Mouse (Mus musculus): ENCODE measurements at regions not wholly inside any gene's neighbourhood (a gene's known extent, or its start where the extent isn't known, plus 50 kb on each side); places are given as distances from the start of the nearest gene placed in this dataset.
A peak's percentile ranks its signal among the peaks of the same experiment; 100 is the strongest.

GRCm38 (mm10) chr11:7502679-7503078 is 289.0 kb upstream of the Igfbp3 start:
- Histone ChIP-seq H3K27me3 (replicated peaks; ENCODE audit: control insufficient read depth, insufficient read depth, low read length) (no peaks in the 10 kb centered on the region), H3K4me3 (ENCODE audit: low read depth, low read length) (no peak overlapping the region), H3K9me3 (ENCODE audit: control insufficient read depth) (no peaks in the 10 kb centered on the region), H3K36me3 (ENCODE audit: control insufficient read depth, insufficient read depth) (no peaks in the 10 kb centered on the region), H3K9ac (ENCODE audit: low read depth, low read length) (no peak overlapping the region), H3K4me1 (replicated peaks; ENCODE audit: control insufficient read depth, insufficient read depth, low read length) (no peaks in the 10 kb centered on the region), H3K4me2 (replicated peaks; ENCODE audit: low read depth) (no peak overlapping the region), H3K27ac (ENCODE audit: low read depth, low read length) (no peak overlapping the region)
- no peak for TF ChIP-seq CTCF (IDR thresholded peaks at IDR 0.05; ENCODE audit: low read depth)
- WGBS: 71% methylated on average over 2 of the region's 2 CpGs
- no peak for ATAC-seq

GRCm38 (mm10) chr11:7502045-7502444 is 288.3 kb upstream of the Igfbp3 start:
- Histone ChIP-seq H3K36me3 (ENCODE audit: control insufficient read depth, insufficient read depth) (no peaks in the 10 kb centered on the region), H3K27ac (ENCODE audit: low read depth, low read length) (no peak overlapping the region), H3K9me3 (ENCODE audit: control insufficient read depth) (no peaks in the 10 kb centered on the region), H3K4me1 (replicated peaks; ENCODE audit: control insufficient read depth, insufficient read depth, low read length) (no peaks in the 10 kb centered on the region), H3K4me3 (ENCODE audit: low read depth, low read length) (no peak overlapping the region), H3K27me3 (replicated peaks; ENCODE audit: control insufficient read depth, insufficient read depth, low read length) (no peaks in the 10 kb centered on the region), H3K4me2 (replicated peaks; ENCODE audit: low read depth) (no peak overlapping the region), H3K9ac (ENCODE audit: low read depth, low read length) (no peak overlapping the region)
- no peak for ATAC-seq
- 60% methylated on average over 2 of the region's 2 CpGs for WGBS
- no peak for TF ChIP-seq CTCF (IDR thresholded peaks at IDR 0.05; ENCODE audit: low read depth)

GRCm38 (mm10) chr11:7497803-7498202 is 284.1 kb upstream of the Igfbp3 start:
- no peak overlapping the region for H3K4me2 ChIP-seq (replicated peaks; ENCODE audit: low read depth)
- no peaks in the 10 kb centered on the region for H3K4me1 ChIP-seq (replicated peaks; ENCODE audit: control insufficient read depth, insufficient read depth, low read length)
- WGBS: 73% methylated on average over 6 of the region's 6 CpGs
- H3K9ac ChIP-seq (ENCODE audit: low read depth, low read length): no peak overlapping the region
- no peaks in the 10 kb centered on the region for H3K27me3 ChIP-seq (replicated peaks; ENCODE audit: control insufficient read depth, insufficient read depth, low read length)
- no peak overlapping the region for H3K27ac ChIP-seq (ENCODE audit: low read depth, low read length)
- H3K36me3 ChIP-seq (ENCODE audit: control insufficient read depth, insufficient read depth): no peaks in the 10 kb centered on the region
- H3K9me3 ChIP-seq (ENCODE audit: control insufficient read depth): no peaks in the 10 kb centered on the region
- H3K4me3 ChIP-seq (ENCODE audit: low read depth, low read length): no peak overlapping the region
- TF ChIP-seq CTCF (IDR thresholded peaks at IDR 0.05; ENCODE audit: low read depth): no peak
- no peak for ATAC-seq

GRCm38 (mm10) chr11:7473832-7474545 is 260.3 kb upstream of the Igfbp3 start:
- Histone ChIP-seq H3K4me3 (ENCODE audit: low read depth, low read length) (no peak overlapping the region), H3K4me1 (replicated peaks; ENCODE audit: control insufficient read depth, insufficient read depth, low read length) (no peaks in the 10 kb centered on the region), H3K27ac (ENCODE audit: low read depth, low read length) (no peak overlapping the region), H3K9ac (ENCODE audit: low read depth, low read length) (no peak overlapping the region), H3K27me3 (replicated peaks; ENCODE audit: control insufficient read depth, insufficient read depth, low read length) (no peaks in the 10 kb centered on the region), H3K4me2 (replicated peaks; ENCODE audit: low read depth) (no peak overlapping the region), H3K36me3 (ENCODE audit: control insufficient read depth, insufficient read depth) (no peaks in the 10 kb centered on the region), H3K9me3 (ENCODE audit: control insufficient read depth) (no peaks in the 10 kb centered on the region)
- no peak for TF ChIP-seq CTCF (IDR thresholded peaks at IDR 0.05; ENCODE audit: low read depth)
- peak; percentile 70; the same call in 1 of the 2 replicates for ATAC-seq
- 44% methylated on average over 7 of the region's 7 CpGs for WGBS

- 0 out of 2 replicates have a peak, but pooled peaks have one; percentile 33 for ATAC-seq
- no peak overlapping the region for H3K4me2 ChIP-seq (replicated peaks; ENCODE audit: low read depth)
- no peaks in the 10 kb centered on the region for H3K9me3 ChIP-seq (ENCODE audit: control insufficient read depth)
- no peak overlapping the region for H3K27ac ChIP-seq (ENCODE audit: low read depth, low read length)
- no peak overlapping the region for H3K9ac ChIP-seq (ENCODE audit: low read depth, low read length)
- WGBS: 67% methylated on average over 1 of the region's 1 CpGs
- H3K4me1 ChIP-seq (replicated peaks; ENCODE audit: control insufficient read depth, insufficient read depth, low read length): no peaks in the 10 kb centered on the region
- H3K4me3 ChIP-seq (ENCODE audit: low read depth, low read length): no peak overlapping the region
- TF ChIP-seq CTCF (IDR thresholded peaks at IDR 0.05; ENCODE audit: low read depth): no peak
- H3K27me3 ChIP-seq (replicated peaks; ENCODE audit: control insufficient read depth, insufficient read depth, low read length): no peaks in the 10 kb centered on the region
- H3K36me3 ChIP-seq (ENCODE audit: control insufficient read depth, insufficient read depth): no peaks in the 10 kb centered on the region
Observed at GRCm38 (mm10) chr11:7465522-7465921, 251.8 kb upstream of the Igfbp3 start.

GRCm38 (mm10) chr11:7461956-7462771 is 248.4 kb upstream of the Igfbp3 start:
- no peak overlapping the region for H3K4me3 ChIP-seq (ENCODE audit: low read depth, low read length)
- no peaks in the 10 kb centered on the region for H3K4me1 ChIP-seq (replicated peaks; ENCODE audit: control insufficient read depth, insufficient read depth, low read length)
- no peaks in the 10 kb centered on the region for H3K36me3 ChIP-seq (ENCODE audit: control insufficient read depth, insufficient read depth)
- no peak overlapping the region for H3K27ac ChIP-seq (ENCODE audit: low read depth, low read length)
- TF ChIP-seq CTCF (IDR thresholded peaks at IDR 0.05; ENCODE audit: low read depth): no peak
- H3K9ac ChIP-seq (ENCODE audit: low read depth, low read length): no peak overlapping the region
- WGBS: 43% methylated on average over 6 of the region's 6 CpGs
- H3K27me3 ChIP-seq (replicated peaks; ENCODE audit: control insufficient read depth, insufficient read depth, low read length): no peaks in the 10 kb centered on the region
- no peak for ATAC-seq
- no peak overlapping the region for H3K4me2 ChIP-seq (replicated peaks; ENCODE audit: low read depth)
- no peaks in the 10 kb centered on the region for H3K9me3 ChIP-seq (ENCODE audit: control insufficient read depth)
